Mouse (Mus musculus): ENCODE data around the gene Arhgap5. TPM values are rescaled to one million over a fixed set of nuclear protein-coding genes. Genes with fewer than 3 reads are reported as not detected.

Gene Arhgap5
- total RNA-seq, 2 experiments from 2014 or later: 141 to 144 TPM

GRCm38 (mm10) chr12:52615703-52616102 lies 111.9 kb downstream of the Arhgap5 start:
- DNase-seq (ENCODE audit: low spot score in 2 of 2): no peak
- intact Hi-C loops (cut with DNase I): no loop called here

GRCm38 (mm10) chr12:52618418-52619040 lies 114.8 kb downstream of the Arhgap5 start:
- intact Hi-C loops (cut with DNase I): no loop called here
- DNase-seq (ENCODE audit: low spot score in 2 of 2): no peak

GRCm38 (mm10) chr12:52619644-52620043 lies 115.9 kb downstream of the Arhgap5 start:
- no peak for DNase-seq (ENCODE audit: low spot score in 2 of 2)
- intact Hi-C loops (cut with DNase I): no loop called here

Other genes starting within 250 kb of the Arhgap5 start
- 100 to 1,000 TPM; 170 to 176 TPM for gene Akap6, start 195.4 kb downstream of the Arhgap5 start, total RNA-seq (2021)